ENCODE assay signal across 23 mouse cellular contexts in the genomic region with DNA sequence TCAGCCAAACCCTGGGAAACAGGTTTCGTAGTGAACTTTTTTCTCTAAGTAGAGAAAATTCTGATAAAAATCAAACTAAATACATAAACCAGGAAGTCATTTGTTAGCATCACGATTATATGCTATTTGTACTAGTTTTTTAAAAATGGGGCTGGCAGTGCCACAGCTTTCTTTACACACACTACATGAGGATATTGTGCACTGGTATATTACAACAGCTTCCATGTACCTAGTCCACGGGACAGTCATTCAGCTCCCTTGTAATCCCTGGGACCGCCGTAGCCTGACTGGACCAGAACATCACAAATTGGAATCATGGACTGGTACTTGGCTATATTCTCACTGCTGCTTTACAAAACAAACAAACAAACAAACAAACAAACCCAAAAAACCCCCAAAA. TPM values are rescaled to one million over a fixed set of nuclear protein-coding genes. Genes with fewer than 3 reads are reported as not detected.
DNase-seq lines count a peak whose midpoint lies in the region; ATAC-seq lines count a peak whose summit lies in the region.
"Had no signal": no experiment of that assay in that cellular context is flagged by ENCODE, and none has a peak within 500 bp of the region (broad histone marks: within the 10 kb centered on the region; RNA-seq: fewer than 3 reads in every experiment).

No protein-coding gene starts in this region.

- no peak overlapping the region for H3K4me2 ChIP-seq in lung, embryonic 16.5 days (ENCODE audit: low read depth, low read length)
- no peak overlapping the region; the same call in 1 of the 2 replicates for H3K4me2 ChIP-seq in intestine, embryonic 15.5 days (replicated peaks)
- peak overlapping the region; percentile 34; the same call in 1 of the 2 replicates for H3K4me2 ChIP-seq in intestine, embryonic 16.5 days (ENCODE audit: low read depth, low read length)
- H3K4me2 ChIP-seq in stomach, embryonic 15.5 days, result no peak overlapping the region
- H3K4me2 ChIP-seq in forebrain, embryonic 13.5 days, result no peak overlapping the region
- H3K4me2 ChIP-seq: heart, embryonic 13.5 days; hindbrain, embryonic 14.5 days had no signal

- no peak overlapping the region for H3K4me3 ChIP-seq in lung, embryonic 16.5 days (ENCODE audit: low read length)
- H3K4me3 ChIP-seq in intestine, embryonic 15.5 days (replicated peaks), result no peak overlapping the region
- H3K4me3 ChIP-seq in intestine, embryonic 16.5 days (ENCODE audit: low read length), result no peak overlapping the region
- H3K4me3 ChIP-seq in stomach, embryonic 15.5 days (replicated peaks), result no peak overlapping the region
- H3K4me3 ChIP-seq in forebrain, embryonic 13.5 days, result no peak overlapping the region
- H3K4me3 ChIP-seq: gastrocnemius, adult 2 months; heart, embryonic 13.5 days had no signal

- peaks cover 25% of the 10 kb centered on the region for H3K4me1 ChIP-seq in lung, embryonic 16.5 days (replicated peaks; ENCODE audit: control insufficient read depth, insufficient read depth, low read length)
- peaks cover 13% of the 10 kb centered on the region for H3K4me1 ChIP-seq in intestine, embryonic 15.5 days (replicated peaks)
- peaks cover 23% of the 10 kb centered on the region for H3K4me1 ChIP-seq in intestine, embryonic 16.5 days (ENCODE audit: control insufficient read depth, insufficient read depth, low read length)
- H3K4me1 ChIP-seq in stomach, embryonic 15.5 days, result 0 out of 2 replicates have a peak, but pooled peaks cover 9% of the 10 kb centered on the region
- H3K4me1 ChIP-seq in forebrain, embryonic 13.5 days, result peaks cover 62% of the 10 kb centered on the region

- WGBS in lung, embryonic 16.5 days, result 63% methylated on average over 5 of the region's 5 CpGs
- WGBS in intestine, embryonic 15.5 days, result 77% methylated on average over 5 of the region's 5 CpGs
- WGBS in intestine, embryonic 16.5 days, result 78% methylated on average over 5 of the region's 5 CpGs
- 68% methylated on average over 5 of the region's 5 CpGs for WGBS in stomach, embryonic 15.5 days
- WGBS in forebrain, embryonic 13.5 days, result 93% methylated on average over 5 of the region's 5 CpGs

- DNase-seq in lung, postnatal 36 days, result no peak
- no peak for DNase-seq in adrenal gland, adult (ENCODE audit: inconsistent age in 2 of 2, low spot score in 1 of 2)
- DNase-seq: adrenal gland, adult 8-10 months; adrenal gland, postnatal 25 days; cerebellum, adult 11-12 months; cerebellum, adult 8-10 months; cerebellum, postnatal 10 days; cerebellum, postnatal 36 days; gastrocnemius, adult 2 months; gastrocnemius, postnatal 14 days; heart, postnatal 14 days; heart, postnatal 4 days had no signal

- H3K36me3 ChIP-seq in lung, embryonic 16.5 days (ENCODE audit: control insufficient read depth, insufficient read depth, low read length), result 0 out of 2 replicates have a peak, but pooled peaks cover 2% of the 10 kb centered on the region
- 0 out of 2 replicates have a peak, but pooled peaks cover 5% of the 10 kb centered on the region for H3K36me3 ChIP-seq in intestine, embryonic 15.5 days
- H3K36me3 ChIP-seq in intestine, embryonic 16.5 days (ENCODE audit: control insufficient read depth, insufficient read depth, low read length), result no peaks in the 10 kb centered on the region
- no peaks in the 10 kb centered on the region for H3K36me3 ChIP-seq in stomach, embryonic 15.5 days
- H3K36me3 ChIP-seq in forebrain, embryonic 13.5 days (ENCODE audit: poor library complexity, severe bottlenecking), result peaks cover 15% of the 10 kb centered on the region
- H3K36me3 ChIP-seq: heart, embryonic 13.5 days had no signal

- no peak overlapping the region for H3K9ac ChIP-seq in lung, embryonic 16.5 days (ENCODE audit: low read length)
- H3K9ac ChIP-seq in intestine, embryonic 15.5 days, result no peak overlapping the region
- no peak overlapping the region for H3K9ac ChIP-seq in intestine, embryonic 16.5 days (ENCODE audit: low read depth, low read length)
- H3K9ac ChIP-seq in stomach, embryonic 15.5 days, result no peak overlapping the region
- H3K9ac ChIP-seq in forebrain, embryonic 13.5 days, result no peak overlapping the region
- H3K9ac ChIP-seq: heart, embryonic 13.5 days; hindbrain, embryonic 14.5 days had no signal

- no peaks in the 10 kb centered on the region for H3K27me3 ChIP-seq in lung, embryonic 16.5 days (ENCODE audit: control insufficient read depth, insufficient read depth, low read depth, low read length)
- no peaks in the 10 kb centered on the region for H3K27me3 ChIP-seq in intestine, embryonic 15.5 days (replicated peaks)
- H3K27me3 ChIP-seq in intestine, embryonic 16.5 days (replicated peaks; ENCODE audit: control insufficient read depth, insufficient read depth, low read length), result no peaks in the 10 kb centered on the region
- no peaks in the 10 kb centered on the region for H3K27me3 ChIP-seq in stomach, embryonic 15.5 days (replicated peaks)
- H3K27me3 ChIP-seq in forebrain, embryonic 13.5 days, result no peaks in the 10 kb centered on the region

- no peaks in the 10 kb centered on the region for H3K9me3 ChIP-seq in lung, embryonic 16.5 days (ENCODE audit: control insufficient read depth, low read length)
- no peaks in the 10 kb centered on the region for H3K9me3 ChIP-seq in intestine, embryonic 15.5 days
- H3K9me3 ChIP-seq in intestine, embryonic 16.5 days (ENCODE audit: control insufficient read depth, low read length), result no peaks in the 10 kb centered on the region
- no peaks in the 10 kb centered on the region for H3K9me3 ChIP-seq in stomach, embryonic 15.5 days
- H3K9me3 ChIP-seq in forebrain, embryonic 13.5 days (replicated peaks), result no peaks in the 10 kb centered on the region
- H3K9me3 ChIP-seq: heart, embryonic 13.5 days had no signal

- ATAC-seq in lung, embryonic 16.5 days (ENCODE audit: low read depth), result no peak
- no peak for ATAC-seq in intestine, embryonic 15.5 days
- ATAC-seq in intestine, embryonic 16.5 days, result no peak
- 0 out of 2 replicates have a peak, but pooled peaks have one; percentile 47 for ATAC-seq in stomach, embryonic 15.5 days (ENCODE audit: insufficient read depth, low FRiP score, low read depth)
- no peak for ATAC-seq in forebrain, embryonic 13.5 days
- no peak for ATAC-seq in megakaryocyte-erythroid progenitor cell, adult 5-6 weeks (replicated peaks; ENCODE audit: low FRiP score, low TSS enrichment, poor library complexity, severe bottlenecking)
- ATAC-seq: CD4-positive, CD25-positive, alpha-beta regulatory T cell, adult 4 months; forebrain, embryonic 16.5 days; hindbrain, postnatal 0 days had no signal

- peak overlapping the region; percentile 48; the same call in 1 of the 2 replicates for H3K27ac ChIP-seq in lung, embryonic 16.5 days (ENCODE audit: low read length)
- 0 out of 2 replicates have a peak overlapping the region, but pooled peaks have one; percentile 22 for H3K27ac ChIP-seq in intestine, embryonic 15.5 days
- peak overlapping the region; percentile 78; the same call in 1 of the 2 replicates for H3K27ac ChIP-seq in intestine, embryonic 16.5 days (ENCODE audit: low read length)
- H3K27ac ChIP-seq in stomach, embryonic 15.5 days, result peak overlapping the region; percentile 48; the same call in 1 of the 2 replicates
- H3K27ac ChIP-seq in forebrain, embryonic 13.5 days, result no peak overlapping the region
- H3K27ac ChIP-seq: gastrocnemius, adult 2 months; heart, embryonic 13.5 days; hindbrain, embryonic 14.5 days; hindbrain, postnatal 0 days had no signal

RNA-seq across cellular contexts. Expression of gene Sh3rf1, which starts 11.8 kb away (rescaled TPM):
- 17.8 and 18.7 TPM in 2 replicates for polyA plus RNA-seq in lung, embryonic 16.5 days (2015; fragmentation: Nextera tagmentation; extraction: Ambion mirVana)
- 11.4 and 11.7 TPM in 2 replicates for polyA plus RNA-seq in intestine, embryonic 15.5 days (2015; fragmentation: Nextera tagmentation; extraction: Ambion mirVana)
- 11.0 and 12.1 TPM in 2 replicates for polyA plus RNA-seq in intestine, embryonic 16.5 days (2015; fragmentation: Nextera tagmentation; extraction: Ambion mirVana)
- polyA plus RNA-seq in stomach, embryonic 15.5 days (2015; fragmentation: Nextera tagmentation; extraction: Ambion mirVana), result 11.0 and 11.4 TPM in 2 replicates
- polyA plus RNA-seq in forebrain, embryonic 13.5 days (2015; fragmentation: Nextera tagmentation; extraction: Ambion mirVana), result 31.4 and 34.5 TPM in 2 replicates
- total RNA-seq in megakaryocyte-erythroid progenitor cell, adult 5-6 weeks (2014; fragmentation: Nextera tagmentation), result 1.8 and 2.8 TPM in 2 replicates
- total RNA-seq in megakaryocyte-erythroid progenitor cell, adult 5-6 weeks (2017), result 0.14 and 0.91 TPM in 2 replicates
